Mouse (Mus musculus) adrenal gland, adult 8-10 months (tissue): ENCODE data around the gene Tmem184b. TPM values are rescaled to one million over a fixed set of nuclear protein-coding genes. Genes with fewer than 3 reads are reported as not detected.

Source experiments
- DNase-seq: peaks from one replicate; pipeline ENCODE4 v3.0.0; 2022
- total RNA-seq, 4 experiments: library from RNA; stranded (reverse); gene quantifications; 2 replicates each; pipeline ENCODE4 v1.2.4; 2022

Gene Tmem184b
- total RNA-seq, 4 experiments from 2014 or later, result 39.1 to 76.8 (median 65.3) TPM

DNA sequence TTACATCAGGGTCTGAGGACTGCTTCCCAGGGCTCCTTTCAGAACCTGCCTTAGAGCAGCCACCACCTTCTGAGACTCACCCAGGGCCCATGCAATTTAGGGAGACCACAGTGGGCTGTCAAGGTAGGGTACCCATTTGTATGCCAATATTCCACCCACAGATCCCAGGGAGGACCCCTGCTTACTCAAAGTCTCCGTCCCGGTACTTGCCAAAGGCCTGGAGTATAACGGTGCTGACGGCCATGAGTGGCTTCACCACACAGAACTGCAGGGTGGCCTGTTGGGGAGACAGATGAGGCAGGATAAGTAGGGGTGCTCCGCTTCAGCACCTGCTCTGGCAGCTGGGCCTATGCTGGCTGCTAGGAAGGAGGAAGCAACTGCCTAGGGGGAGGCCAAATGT, 37.0 kb downstream of the Tmem184b start:
- no peak for DNase-seq

DNA sequence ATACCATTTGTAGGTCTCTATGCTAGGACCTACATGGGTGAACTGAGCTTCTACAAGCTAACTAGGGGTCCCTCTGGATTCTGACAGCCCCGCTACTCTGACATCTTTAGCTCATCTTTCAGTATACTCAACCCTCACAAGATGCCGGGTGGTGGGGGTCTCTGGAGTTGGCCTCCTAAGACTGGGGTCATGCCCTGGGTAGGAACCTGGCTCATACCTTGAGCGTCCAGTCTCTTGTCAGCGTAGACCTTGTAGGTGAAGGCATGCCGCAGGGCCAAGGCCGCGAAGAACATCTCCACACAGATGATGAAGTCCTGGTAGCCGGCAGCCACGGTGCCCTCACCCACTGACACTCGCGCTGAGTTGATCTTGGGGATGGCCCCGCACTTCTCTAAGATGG, 38.3 kb downstream of the Tmem184b start:
- no peak for DNase-seq

DNA sequence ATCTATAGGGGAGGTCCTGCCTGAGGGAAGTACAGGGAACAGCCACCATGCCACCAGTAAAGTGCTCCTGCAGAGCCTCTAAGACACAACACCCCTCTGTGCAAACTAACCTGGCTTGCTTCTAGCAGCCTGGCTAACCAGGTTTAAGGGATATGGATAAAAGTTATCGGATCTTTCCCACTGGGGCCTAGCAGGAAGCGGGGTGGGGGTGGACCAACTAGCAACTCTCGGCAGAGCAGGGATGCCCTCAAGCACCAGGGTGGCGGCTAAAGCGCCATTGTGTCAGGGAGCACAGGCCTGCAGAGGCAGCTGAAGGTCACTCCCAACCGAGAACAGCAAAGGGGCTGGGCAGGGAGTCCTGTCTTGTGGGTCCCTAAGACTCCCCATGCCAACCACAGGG, 39.2 kb downstream of the Tmem184b start:
- DNase-seq, result no peak

DNA sequence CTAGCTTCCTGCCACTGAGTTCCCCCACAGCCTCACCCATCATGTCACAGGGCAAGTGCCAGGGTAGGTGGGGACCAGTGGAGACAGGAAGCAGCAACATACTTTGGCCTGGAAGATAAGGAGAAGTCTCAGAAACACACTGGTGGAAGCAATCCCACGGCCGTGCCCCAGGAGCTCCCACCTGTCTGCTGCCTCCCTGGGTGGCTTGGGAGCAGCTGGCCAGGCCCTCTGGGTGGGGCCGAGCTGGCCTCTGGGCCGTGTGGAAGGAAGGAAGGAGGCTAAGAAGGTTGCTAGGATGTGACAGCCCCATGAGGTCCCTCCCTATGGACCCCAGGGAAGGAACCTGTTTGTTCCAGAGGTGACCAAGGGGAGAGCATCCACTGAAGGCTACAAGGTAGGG, 42.3 kb downstream of the Tmem184b start:
- no peak for DNase-seq

DNA sequence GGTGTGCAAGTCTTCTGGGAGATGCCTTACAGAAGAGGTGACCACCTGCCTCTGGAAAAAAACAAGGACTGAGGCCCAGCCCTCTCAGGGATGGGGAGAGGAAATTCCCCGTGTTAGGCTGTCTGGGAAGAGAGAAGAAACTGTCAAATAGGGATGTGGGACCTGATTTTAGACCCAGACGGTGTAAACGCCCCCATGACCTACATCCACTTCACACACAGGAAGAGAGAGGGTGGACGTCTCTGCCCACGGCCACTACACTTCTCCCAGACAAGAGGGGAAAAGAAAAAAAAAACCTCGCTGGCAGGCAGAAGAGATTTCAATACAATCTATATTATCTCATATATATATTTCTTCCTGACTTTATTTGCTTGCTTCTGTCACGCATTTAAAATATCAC, 43.0 kb downstream of the Tmem184b start:
- DNase-seq, result no peak

DNA sequence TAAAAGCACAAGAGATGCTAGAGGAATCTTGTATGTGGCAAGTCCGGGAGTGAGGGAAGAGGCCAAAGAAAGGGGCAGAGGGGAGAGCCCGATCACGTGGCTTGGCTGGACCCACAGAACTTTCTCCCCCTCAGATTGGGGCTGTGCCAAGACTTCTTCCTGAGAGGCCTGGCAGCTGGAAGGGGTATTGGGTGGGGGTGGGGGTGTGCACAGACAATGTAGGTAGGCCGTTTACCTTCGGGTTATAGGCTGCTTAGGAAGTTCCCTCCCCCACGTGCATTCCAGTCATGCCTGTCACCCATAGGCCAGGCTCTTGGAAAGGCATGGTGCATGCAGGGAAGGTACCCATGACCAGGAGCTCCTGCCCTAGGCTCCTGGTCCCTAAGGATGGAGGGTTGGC, 43.4 kb downstream of the Tmem184b start:
- no peak for DNase-seq

DNA sequence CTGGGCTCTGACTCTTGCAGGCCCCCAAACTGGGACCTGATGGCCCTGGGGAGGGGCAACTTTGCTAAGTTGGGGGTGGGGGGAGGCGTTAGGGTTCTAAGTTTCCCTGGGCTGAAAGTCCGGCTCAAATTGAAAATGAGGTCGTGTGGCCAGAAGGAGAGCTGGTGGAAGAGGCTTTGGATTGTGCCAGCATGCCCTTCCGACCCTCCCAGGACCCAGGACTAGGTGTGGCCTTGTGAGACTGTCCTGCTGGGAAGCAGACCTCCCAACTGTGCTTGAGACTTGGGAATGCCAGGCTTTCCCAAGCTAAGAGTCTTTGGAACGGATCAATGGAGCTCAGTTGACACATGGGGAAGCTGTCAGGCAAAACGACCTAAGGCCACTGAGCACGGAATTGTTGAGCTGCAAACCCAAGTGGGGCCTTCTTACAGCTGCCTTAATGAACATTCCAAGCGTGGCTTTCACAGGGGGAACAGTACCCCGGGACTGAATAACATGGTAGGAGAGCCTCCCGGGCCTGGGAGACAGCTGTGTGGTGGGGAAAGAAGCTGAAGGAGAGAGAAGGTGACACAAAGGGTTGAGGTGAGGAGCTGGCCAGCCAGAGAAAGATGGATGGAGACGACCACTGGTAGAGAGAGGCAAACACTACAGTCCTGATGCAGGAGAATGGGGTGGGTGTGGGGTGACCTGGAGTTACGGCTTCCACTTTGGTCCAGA, 45.2 kb downstream of the Tmem184b start:
- DNase-seq, result no peak

DNA sequence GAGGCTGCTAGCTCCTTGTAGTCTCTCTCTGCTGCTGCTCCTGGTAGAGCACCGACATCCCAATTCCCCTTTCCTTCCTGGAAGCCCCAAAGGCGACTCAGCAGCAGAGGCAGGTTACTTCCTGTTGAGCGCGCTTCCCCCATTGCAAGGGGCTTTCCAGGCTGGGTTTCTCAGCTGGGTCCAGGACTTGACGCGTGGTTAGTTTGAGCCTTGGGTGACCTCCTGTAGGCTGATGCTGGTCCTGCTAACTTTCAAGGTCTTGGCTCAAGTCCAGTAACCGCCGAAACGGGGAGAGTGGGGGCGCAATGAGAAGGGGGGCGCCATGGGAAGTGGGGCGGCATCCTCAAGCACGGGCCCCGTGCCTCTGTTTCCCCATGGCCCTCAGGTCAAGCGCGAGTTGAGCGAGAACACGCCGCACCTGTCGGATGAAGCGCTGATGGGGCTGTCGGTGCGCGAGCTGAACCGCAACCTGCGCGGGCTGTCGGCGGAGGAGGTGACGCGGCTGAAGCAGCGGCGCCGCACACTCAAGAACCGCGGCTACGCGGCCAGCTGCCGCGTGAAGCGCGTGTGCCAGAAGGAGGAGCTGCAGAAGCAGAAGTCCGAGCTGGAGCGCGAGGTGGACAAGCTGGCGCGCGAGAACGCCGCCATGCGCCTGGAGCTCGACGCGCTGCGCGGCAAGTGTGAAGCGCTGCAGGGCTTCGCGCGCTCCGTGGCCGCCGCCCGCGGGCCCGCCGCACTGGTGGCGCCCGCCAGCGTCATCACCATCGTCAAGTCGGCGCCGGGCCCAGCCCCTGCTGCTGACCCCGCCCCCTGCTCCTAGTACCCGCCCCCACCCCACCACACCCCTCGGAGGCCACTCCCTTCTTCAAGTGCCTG, 46.1 kb downstream of the Tmem184b start:
- no peak for DNase-seq

DNA sequence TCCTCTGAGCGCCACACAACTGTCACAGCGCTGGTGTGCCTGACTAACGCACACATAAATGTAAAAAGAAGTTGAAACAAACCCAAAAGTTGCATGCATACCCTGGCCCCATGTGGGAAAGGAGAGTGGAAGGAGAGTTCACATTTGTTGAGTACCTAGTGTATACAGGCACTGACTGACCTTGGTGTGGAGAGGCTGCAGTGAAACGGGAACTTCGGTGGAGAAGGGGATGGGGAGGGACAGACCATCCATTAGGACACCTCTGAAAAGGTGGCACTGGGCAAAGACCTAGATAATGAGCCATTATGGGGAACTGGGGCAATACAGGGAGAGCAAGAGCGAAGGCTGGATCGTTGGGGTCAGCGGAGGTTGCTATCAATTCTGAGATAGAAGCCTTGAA, 46.9 kb downstream of the Tmem184b start:
- DNase-seq, result no peak

DNA sequence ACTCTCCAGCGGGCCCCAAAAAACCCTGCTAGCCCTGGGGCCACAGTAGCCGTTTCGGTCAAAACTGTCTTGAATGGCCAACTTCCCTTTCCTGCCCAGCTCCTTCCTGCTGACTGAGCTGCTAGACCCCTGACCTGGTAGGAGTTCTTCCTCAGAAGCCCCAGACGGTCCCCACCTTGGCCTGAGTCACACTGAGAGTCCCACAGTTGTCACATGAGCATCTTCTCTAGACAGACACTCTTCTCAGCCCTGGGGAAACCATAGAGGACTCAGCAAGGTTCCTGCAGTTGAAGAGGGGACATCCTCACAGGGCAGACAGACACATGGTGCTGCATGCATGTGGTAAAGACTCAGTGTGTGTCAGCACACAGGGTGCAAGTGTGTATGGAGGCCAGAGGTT, 48.8 kb downstream of the Tmem184b start:
- no peak for DNase-seq

DNA sequence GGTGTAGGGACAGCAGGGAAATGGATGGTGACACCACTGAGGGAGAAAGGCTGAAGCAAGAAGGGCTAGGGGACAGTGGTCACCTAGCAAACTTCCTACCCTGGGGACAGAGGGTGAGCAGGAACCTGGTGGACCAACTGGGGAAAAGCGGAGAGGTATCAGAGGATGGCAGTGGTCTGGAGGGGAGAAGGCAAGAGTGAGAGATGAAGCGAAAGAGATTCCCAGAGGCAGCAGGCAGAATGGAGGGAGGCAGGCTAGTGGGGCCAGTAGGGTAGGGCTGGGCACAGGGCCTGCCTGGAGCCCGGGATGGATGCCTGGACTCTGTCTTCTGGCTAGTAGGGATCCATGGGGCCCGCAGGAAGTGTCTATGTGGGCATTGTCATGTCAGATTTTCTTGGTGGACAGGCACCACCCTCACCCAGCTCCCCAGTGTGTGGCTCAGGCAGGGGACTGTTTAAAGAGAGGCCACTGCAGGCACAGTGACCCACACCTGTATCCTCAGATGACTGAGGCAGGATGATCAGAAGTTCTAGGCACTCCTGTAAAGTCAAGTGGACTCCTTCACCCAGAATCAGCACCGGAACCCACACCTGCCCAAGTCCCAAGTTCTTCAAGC, 49.6 kb downstream of the Tmem184b start:
- DNase-seq, result no peak

DNA sequence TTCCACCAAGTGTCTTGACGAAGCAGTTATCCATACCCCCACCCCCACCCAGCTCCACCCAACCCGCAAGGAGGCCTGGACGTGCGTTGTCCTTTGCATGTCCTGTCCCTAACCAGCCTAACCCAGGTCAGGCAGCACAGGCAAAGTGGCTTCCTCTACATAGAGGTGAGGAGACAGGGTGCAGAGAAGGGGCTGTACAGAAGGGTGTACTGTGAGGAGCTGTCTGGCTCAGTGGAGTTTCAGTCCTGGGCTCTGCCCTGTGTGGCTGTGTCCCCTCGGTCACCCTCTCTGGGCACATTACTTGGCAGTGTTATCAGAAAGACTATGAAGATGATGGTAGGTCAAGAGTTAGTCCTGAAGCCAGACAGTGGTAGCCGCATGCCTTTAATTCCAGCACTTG, 50.9 kb downstream of the Tmem184b start:
- DNase-seq, result no peak

DNA sequence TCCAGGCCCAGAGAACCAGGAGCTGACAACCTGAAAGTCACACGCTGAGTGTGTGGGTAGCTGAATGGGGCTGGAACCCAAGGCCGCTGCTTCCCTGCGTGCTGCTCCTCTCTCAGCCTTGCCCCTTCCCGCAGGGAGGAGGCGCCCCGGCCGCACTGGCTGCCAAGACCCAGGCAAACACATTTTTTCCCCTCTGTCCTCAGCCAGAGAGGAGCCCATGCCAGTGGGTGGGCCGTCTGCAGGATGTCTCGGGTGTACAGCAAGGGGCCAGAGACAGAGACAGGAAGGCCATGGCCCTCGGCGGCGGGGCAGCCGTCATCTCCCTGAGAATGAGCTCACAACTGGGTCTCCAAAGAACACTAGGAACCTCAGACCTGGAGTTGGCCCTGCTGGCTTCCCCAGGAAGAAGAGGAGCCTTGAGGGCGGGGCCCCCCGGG, 52.0 kb downstream of the Tmem184b start:
- DNase-seq, result peak; percentile 53

DNA sequence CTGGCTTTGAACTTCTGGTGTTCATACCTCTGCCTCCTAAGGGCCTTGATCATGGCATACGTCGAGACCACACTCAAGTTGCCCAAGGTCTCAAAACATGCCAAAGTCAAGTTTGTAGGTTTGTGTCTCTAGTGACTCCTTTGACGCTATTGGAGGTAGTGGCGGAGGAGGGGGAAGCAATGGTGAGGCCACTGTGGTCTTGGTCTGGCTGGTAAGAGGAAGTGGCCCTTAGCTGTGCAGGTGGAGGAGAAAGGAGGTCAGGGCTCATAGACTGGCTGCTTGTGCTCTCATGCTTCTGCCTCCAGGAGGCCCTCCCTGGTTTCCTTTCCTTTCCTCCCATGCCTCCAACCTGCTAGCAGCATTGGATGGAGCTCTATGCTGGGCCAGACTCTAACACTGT, 52.5 kb downstream of the Tmem184b start:
- no peak for DNase-seq

DNA sequence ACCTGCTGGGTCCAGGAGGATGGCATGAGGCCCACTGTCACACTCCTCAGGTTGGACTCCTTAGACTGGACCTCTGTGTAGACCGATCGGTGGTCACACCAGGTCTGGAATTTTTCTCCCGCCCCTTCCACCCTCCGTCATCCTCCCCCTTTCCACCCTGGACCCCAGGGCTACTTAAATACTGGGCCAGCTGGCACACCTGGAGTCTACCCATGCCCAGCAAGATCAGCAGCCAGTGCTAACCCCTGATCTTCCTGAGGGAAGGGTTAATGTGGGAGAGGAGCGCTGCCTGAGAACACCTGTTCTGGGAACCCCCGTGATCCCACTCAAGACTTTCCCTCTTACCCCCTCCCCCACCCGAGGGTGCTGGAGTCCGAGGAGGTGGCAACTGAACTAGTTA, 54.7 kb downstream of the Tmem184b start:
- no peak for DNase-seq

DNA sequence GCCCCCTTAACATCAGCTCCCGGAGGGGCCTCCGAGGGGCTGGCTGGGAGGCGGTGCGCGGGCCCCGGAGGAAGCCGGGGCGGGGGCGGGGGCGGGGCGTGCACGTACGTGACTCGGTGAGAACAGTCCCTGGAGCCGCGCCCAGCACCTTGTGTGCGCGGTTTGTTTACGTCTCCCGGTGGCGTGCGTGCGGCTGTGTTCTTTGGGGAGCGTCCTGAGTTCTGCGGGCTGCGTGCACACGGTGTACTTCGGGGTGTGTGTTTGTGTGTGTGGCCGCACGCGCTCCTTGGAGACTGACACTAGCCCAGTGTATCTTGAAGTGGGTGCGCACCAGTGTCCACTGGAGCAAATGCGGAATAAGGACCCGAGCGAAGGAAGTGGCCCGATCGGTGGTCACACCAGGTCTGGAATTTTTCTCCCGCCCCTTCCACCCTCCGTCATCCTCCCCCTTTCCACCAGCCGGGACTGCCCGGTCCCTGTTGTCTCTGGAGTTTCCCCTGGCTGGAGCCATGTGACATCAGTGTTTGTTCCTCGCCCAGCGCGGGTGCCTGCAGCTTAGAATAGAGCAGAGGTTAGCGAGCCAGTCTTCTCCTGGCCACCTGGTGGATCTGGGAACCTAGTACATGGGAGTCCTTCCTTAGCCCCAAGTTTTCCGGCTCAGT, 55.4 kb downstream of the Tmem184b start:
- peak; percentile 47 for DNase-seq

DNA sequence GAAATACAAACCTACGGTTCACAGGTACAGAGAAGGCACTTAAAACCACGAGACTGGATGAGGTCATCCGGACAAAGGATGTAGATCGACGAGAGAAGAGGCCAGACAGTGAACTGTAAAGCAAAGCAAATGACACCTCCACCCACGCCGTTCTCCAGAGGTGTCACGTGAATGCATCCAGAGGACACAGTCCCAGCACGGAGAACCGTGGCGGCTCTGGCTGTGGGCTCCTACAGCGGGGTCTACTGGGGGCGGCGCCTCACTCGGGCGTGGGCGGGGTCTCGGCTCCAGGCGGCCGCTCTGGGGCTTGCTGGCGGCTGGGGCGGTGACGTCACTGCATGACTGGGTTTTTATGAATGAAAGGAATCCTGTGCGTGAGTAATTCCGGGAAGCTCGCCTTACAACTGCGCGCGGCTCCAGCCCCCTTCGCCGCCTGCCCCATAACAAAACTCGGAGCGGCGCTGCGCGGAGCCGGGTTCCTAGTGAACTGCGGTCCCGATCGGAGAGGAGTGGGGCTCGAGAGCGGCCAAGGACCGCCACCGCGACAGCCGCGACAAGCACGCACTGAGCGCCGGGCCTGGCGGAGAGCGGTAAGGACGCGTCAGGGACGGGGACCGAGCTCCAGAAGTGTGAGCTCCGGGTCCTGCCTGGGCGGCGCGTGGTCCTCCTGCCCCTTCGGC, 56.1 kb downstream of the Tmem184b start:
- peak; percentile 85 for DNase-seq

DNA sequence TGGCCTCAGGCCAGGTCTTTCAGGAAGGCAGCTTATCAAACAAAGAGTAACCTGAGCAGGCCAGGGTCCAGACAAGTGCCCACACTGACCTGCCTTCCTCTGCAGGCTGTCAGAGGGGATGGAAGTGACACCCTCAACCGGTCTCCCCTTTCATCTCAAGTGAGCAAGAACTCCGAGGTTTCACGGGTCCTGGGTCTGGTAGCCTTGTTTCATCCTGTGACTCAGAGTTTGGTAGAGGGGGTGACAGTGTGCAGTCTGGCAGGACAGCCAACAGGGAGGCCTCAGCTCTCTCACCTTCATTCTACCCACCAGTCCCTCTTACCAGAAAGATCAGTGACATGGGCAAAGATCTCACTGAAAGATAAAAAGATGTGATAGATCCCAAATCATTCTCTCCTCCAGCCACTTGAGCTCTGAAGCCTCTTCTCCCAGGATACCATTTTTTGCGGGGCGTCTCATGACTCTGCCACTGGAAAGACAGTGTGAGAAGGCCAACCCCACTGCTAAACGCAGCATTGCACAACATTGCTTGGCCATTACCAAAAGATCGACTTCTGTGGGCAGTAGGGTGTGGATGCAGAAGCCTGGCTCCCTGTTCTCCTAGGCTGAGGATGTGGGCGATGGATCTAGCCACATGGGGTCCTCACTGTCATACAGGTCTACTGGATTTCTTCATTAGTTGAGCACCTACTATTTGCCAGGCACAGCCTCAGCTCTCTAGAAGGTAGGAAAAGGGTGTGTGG, 57.1 kb downstream of the Tmem184b start, which contains the start of gene Maff:
Gene Maff (plus strand): TSS at position 571 of the 743 bp plus-strand sequence.
- DNase-seq, result no peak

DNA sequence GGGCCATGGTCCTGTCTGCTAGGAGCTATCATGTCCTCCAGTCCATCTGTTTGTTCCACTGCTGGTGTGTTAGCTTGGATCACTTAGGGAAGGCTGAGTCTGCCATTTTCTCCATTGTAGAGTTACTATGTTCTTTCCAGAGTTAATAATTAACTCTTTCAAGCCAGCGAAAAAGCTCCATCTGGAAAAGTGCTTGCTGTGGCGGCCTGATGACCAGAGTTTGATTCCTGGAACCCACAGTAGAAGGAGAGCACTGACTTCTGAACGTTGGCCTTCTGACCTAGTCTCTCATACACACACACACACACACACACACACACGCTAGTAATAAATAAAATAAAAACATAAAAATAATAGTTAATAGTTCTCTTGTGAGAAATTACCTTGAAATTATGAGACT, 58.7 kb downstream of the Tmem184b start:
- DNase-seq, result no peak

DNA sequence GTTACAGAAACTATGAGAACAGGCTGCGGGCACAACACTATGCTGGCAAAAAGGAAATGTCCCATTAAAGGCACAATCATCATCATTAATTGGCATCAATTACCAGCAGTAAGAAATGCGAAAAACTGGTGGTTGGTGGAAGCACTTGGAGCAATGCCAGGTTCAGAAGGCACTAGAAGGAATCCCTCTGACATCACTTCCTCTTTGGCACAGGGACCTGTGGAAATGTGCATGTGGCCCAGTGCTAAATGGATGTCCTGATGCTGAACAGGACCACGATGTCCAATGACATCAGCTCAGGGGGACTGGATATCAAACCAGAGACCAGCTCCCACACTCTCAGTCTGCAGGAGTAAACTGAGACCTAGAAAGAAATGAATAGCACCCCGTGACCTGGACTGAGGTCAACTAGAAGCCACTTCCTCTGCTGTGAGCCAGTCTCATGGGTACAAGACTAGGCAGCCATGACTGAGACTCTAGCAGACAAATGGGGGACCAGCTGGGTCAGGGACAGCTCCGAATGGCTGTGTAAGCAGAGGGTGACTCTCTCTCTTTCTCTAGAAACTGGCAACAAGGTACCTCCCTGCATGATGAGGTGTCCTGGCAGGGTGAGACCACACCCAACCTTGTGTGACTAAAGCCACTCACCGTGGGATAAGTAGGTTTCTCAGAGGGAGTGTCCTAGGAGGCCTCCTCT, 60.6 kb downstream of the Tmem184b start:
- DNase-seq, result no peak

DNA sequence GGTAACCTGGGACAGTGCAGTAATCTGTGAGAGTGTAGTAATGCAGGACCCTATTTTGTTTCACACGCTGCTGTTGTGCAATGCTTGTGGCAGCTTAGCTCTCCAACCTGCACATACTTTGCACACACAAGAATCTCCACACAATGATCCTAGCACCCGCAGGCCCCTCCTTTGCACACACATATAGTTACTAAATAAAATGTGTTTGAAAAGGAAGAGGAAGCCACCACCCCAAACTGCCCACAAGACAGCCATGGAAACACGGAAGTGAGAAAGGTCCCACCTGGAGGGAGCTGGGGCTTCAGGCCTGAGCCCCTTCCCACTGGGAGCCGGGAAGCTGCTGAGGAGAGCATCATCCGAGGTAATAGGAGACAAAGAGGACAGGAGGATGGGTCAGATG, 64.4 kb downstream of the Tmem184b start:
- DNase-seq, result no peak
